Mouse (Mus musculus) mouse embryonic stem cell (cell line): ENCODE measurements around the gene Speer4f1.
"Not testable (repeated sequence)": the region's sequence is repeated elsewhere in the genome, so short reads cannot be mapped to it uniquely, and the experiment has no call there.

Source experiments
- in situ Hi-C, 2 experiments: fragments of 300-500 bp; cut with MboI; formaldehyde crosslinking; loops; 1 replicate in 1 of 2; 3 replicates in 1 of 2; pipeline ENCODE4 v1.14.3; 2019 to 2020; ENCODE audit warnings: low sequenced_read_pairs in 2 of 2, low pct_unique_long_range_greater_than_20kb in 1 of 2, mixed read lengths in 1 of 2; ENCODE audit not compliant: unreplicated experiment in 1 of 2

Speer4f1 gene

GRCm38 (mm10) chr5:17475798-17476197 is at the start of gene Speer4f1:
Gene Speer4f1 (plus strand): TSS chr5:17476098.
- in situ Hi-C loops = not testable (repeated sequence)

GRCm38 (mm10) chr5:17426930-17427329 is 49.0 kb upstream of the Speer4f1 start:
- in situ Hi-C loops = no loop called here

- in situ Hi-C loops = no loop called here
Observed at GRCm38 (mm10) chr5:17434721-17435120, 41.2 kb upstream of the Speer4f1 start.

- in situ Hi-C loops = no loop called here
Observed at GRCm38 (mm10) chr5:17436209-17436608, 39.7 kb upstream of the Speer4f1 start.

- in situ Hi-C loops = no loop called here
Observed at GRCm38 (mm10) chr5:17439487-17440102, 36.3 kb upstream of the Speer4f1 start.

- in situ Hi-C loops = no loop called here
Observed at GRCm38 (mm10) chr5:17454059-17454458, 21.8 kb upstream of the Speer4f1 start.

- in situ Hi-C loops = no loop called here
Observed at GRCm38 (mm10) chr5:17454952-17455586, 20.8 kb upstream of the Speer4f1 start.

GRCm38 (mm10) chr5:17456671-17457070 is 19.2 kb upstream of the Speer4f1 start:
- in situ Hi-C loops = no loop called here

- in situ Hi-C loops = not testable (repeated sequence)
Observed at GRCm38 (mm10) chr5:17468120-17468519, 7.8 kb upstream of the Speer4f1 start.

GRCm38 (mm10) chr5:17476476-17476875 is 578 bp downstream of the Speer4f1 start:
- in situ Hi-C loops = no loop called here

- in situ Hi-C loops = no loop called here
Observed at GRCm38 (mm10) chr5:17489894-17490293, 14.0 kb downstream of the Speer4f1 start.

- in situ Hi-C loops = no loop called here
Observed at GRCm38 (mm10) chr5:17495616-17496015, 19.7 kb downstream of the Speer4f1 start.

- in situ Hi-C loops = no loop called here
Observed at GRCm38 (mm10) chr5:17496650-17497049, 20.8 kb downstream of the Speer4f1 start.

GRCm38 (mm10) chr5:17499873-17500329 is 24.0 kb downstream of the Speer4f1 start:
- in situ Hi-C loops = no loop called here

- in situ Hi-C loops = no loop called here
Observed at GRCm38 (mm10) chr5:17500866-17501265, 25.0 kb downstream of the Speer4f1 start.

- in situ Hi-C loops = no loop called here
Observed at GRCm38 (mm10) chr5:17505540-17505939, 29.6 kb downstream of the Speer4f1 start.

- in situ Hi-C loops = no loop called here
Observed at GRCm38 (mm10) chr5:17508038-17508437, 32.1 kb downstream of the Speer4f1 start.
